Mouse (Mus musculus): ENCODE measurements at regions not wholly inside any gene's neighbourhood (a gene's known extent, or its start where the extent isn't known, plus 50 kb on each side); places are given as distances from the start of the nearest gene placed in this dataset.
A peak's percentile ranks its signal among the peaks of the same experiment; 100 is the strongest.

GRCm38 (mm10) chr13:31191344-31192139 is 217.5 kb downstream of the Gm5447 start:
- no peak for ATAC-seq (replicated peaks in 1 of 2; ENCODE audit: insufficient read depth in 1 of 2, low FRiP score in 2 of 2, low TSS enrichment in 1 of 2, low read depth in 1 of 2, poor library complexity in 2 of 2, severe bottlenecking in 2 of 2)

DNA sequence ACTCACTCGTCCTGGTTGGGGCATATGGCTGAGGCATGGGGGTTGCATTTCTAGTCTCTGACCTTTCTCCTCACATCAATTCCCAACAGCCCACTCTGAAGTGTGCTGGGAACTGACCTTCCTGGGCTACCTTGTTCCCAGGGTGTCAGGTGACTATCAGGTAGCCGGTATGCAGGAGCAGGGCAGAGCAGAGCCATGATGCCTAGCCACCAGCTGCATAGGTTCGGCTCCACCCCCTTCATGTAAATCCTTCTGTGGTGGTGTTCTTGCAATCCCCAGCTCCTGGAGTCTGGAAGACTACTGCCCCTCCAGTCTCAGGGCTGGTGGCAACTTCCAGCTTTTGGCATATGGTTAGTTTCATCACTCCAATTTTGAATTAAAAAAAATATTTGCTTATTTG is 221.0 kb downstream of the Gm5447 start:
- no peak for ATAC-seq (replicated peaks in 1 of 2; ENCODE audit: insufficient read depth in 1 of 2, low FRiP score in 2 of 2, low TSS enrichment in 1 of 2, low read depth in 1 of 2, poor library complexity in 2 of 2, severe bottlenecking in 2 of 2)

DNA sequence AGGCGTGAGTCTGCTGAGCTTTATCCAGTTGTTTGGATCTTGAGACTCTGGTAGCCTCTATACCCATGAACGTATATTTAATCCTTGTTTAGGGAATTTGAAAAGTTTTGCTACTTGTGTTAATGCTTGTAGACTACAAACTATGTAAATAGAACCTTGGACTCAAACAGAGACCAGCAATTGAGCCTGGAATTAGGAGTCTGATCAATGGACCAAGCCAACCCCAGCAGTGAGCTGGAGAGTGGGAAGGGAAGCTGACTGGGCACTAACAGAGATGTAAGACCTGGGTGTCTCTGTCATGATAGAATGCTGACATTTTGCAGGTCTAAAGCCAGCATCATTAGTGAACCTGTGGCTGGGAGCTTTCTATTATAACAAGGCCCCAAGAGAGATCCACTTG is 222.5 kb downstream of the Gm5447 start:
- no peak for ATAC-seq (replicated peaks in 1 of 2; ENCODE audit: insufficient read depth in 1 of 2, low FRiP score in 2 of 2, low TSS enrichment in 1 of 2, low read depth in 1 of 2, poor library complexity in 2 of 2, severe bottlenecking in 2 of 2)

- no peak for ATAC-seq (replicated peaks in 1 of 2; ENCODE audit: insufficient read depth in 1 of 2, low FRiP score in 2 of 2, low TSS enrichment in 1 of 2, low read depth in 1 of 2, poor library complexity in 2 of 2, severe bottlenecking in 2 of 2)
Measured at GRCm38 (mm10) chr13:31197593-31197992, 223.6 kb downstream of the Gm5447 start.

GRCm38 (mm10) chr13:31199384-31199783 is 225.4 kb downstream of the Gm5447 start:
- peak in 1 of 2 experiments; percentile 42; a peak in 2 of 4 replicates for ATAC-seq (replicated peaks in 1 of 2; ENCODE audit: insufficient read depth in 1 of 2, low FRiP score in 2 of 2, low TSS enrichment in 1 of 2, low read depth in 1 of 2, poor library complexity in 2 of 2, severe bottlenecking in 2 of 2)

DNA sequence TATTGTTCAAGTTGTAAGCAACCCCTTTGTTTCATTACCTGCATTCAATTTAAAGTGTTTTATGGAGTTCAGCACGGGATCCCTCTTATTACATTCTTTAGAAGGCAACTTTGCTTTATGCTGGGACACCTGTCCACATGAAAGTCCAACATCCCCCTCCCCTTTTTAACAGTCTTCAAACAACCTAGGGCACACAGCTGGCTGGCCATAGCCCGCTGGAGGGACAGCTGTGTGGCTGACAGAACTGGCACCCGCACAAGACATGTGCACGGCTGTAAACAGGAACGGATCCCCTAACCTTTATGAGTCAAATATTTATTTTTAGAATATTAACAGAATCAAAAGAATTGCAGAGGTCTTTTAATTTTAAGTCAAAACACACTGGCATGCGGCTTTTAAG is 230.1 kb downstream of the Gm5447 start:
- ATAC-seq (replicated peaks in 1 of 2; ENCODE audit: insufficient read depth in 1 of 2, low FRiP score in 2 of 2, low TSS enrichment in 1 of 2, low read depth in 1 of 2, poor library complexity in 2 of 2, severe bottlenecking in 2 of 2) = no peak

- no peak for ATAC-seq (replicated peaks in 1 of 2; ENCODE audit: insufficient read depth in 1 of 2, low FRiP score in 2 of 2, low TSS enrichment in 1 of 2, low read depth in 1 of 2, poor library complexity in 2 of 2, severe bottlenecking in 2 of 2)
Measured at GRCm38 (mm10) chr13:31206381-31206780, 232.4 kb downstream of the Gm5447 start.

DNA sequence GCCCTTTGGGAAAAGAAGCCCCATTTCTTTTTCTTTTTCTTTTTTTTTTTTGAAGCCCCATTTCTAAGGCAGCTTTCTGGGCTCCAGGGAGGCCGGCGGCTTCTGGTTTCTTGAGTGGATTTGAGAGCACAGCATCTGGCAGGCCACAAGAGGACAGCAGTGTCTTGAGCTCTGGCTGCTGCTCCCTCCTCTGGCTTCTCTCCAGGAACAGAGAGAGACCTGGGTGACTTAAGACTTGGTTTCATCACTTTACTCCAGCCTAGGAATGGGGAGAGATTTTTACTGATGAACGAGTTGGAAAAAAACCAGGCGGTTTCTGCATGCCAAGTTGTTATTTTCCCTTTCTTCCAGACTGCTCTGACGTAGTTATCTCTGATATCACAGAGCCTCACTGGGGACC is 233.7 kb downstream of the Gm5447 start:
- ATAC-seq (replicated peaks in 1 of 2; ENCODE audit: insufficient read depth in 1 of 2, low FRiP score in 2 of 2, low TSS enrichment in 1 of 2, low read depth in 1 of 2, poor library complexity in 2 of 2, severe bottlenecking in 2 of 2) = 0 out of 4 replicates have a peak, but pooled peaks of 1 of the 2 experiments have one; percentile 37

DNA sequence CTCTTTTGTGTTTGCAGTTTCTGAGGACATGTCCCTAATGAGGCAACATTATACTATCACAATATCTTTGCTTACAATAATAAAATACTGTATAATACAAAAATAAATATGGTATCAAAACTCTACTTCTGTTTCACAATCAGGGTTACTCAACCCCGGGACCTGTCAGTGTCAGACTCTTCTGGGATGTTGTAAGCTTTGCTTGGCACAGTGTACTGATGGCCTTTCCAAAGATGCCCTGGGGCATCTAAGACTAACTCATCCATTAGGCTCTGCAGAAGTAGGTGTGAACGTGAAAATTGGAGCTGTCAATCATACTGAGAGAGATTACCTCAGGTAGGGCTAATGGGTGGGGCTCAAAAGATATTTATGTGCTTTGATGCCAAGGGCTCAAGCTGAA is 249.0 kb downstream of the Gm5447 start:
- no peak for ATAC-seq (replicated peaks in 1 of 2; ENCODE audit: insufficient read depth in 1 of 2, low FRiP score in 2 of 2, low TSS enrichment in 1 of 2, low read depth in 1 of 2, poor library complexity in 2 of 2, severe bottlenecking in 2 of 2)

- ATAC-seq (replicated peaks in 1 of 2; ENCODE audit: insufficient read depth in 1 of 2, low FRiP score in 2 of 2, low TSS enrichment in 1 of 2, low read depth in 1 of 2, poor library complexity in 2 of 2, severe bottlenecking in 2 of 2) = no peak
Measured at GRCm38 (mm10) chr13:31240546-31240945, 266.5 kb downstream of the Gm5447 start.

DNA sequence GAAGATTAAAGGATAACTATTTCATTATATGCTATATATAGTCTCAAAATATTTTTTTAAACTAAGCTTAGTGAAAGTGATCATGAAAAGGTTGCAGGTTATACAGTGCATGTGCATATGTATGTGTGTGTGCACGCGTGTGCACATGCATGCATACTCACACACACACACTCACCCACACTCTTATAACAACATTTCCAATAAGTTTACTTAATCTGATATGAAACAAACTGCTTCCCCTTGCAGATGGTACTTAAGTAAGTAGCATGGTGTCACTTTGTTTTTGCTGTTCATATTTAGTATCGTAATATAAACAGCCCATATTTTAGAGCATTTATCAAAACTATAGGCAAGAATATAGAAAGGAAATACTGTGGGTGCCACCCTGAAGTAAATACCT is 275.0 kb downstream of the Gm5447 start:
- no peak for ATAC-seq (replicated peaks in 1 of 2; ENCODE audit: insufficient read depth in 1 of 2, low FRiP score in 2 of 2, low TSS enrichment in 1 of 2, low read depth in 1 of 2, poor library complexity in 2 of 2, severe bottlenecking in 2 of 2)

DNA sequence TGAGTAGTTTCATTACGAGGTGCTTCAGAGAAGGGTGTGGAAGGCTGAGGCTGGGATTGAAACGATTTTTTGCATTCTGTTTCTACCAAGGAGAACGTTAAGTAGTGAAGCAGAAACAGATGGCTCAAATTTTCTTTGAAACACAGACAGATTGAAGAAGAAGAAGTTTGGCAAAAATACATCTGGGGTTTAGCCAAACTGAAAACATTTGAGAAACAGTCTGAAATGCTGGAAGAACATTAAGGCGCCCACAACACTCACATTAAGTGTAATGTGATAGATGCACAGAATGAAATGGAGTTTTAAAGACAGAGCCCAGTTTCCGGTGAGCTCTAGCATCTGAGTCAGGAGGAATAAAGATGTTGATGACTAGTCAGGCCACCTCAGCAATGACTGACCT is 275.5 kb downstream of the Gm5447 start:
- no peak for ATAC-seq (replicated peaks in 1 of 2; ENCODE audit: insufficient read depth in 1 of 2, low FRiP score in 2 of 2, low TSS enrichment in 1 of 2, low read depth in 1 of 2, poor library complexity in 2 of 2, severe bottlenecking in 2 of 2)

GRCm38 (mm10) chr13:31254016-31254415 is 280.0 kb downstream of the Gm5447 start:
- no peak for ATAC-seq (replicated peaks in 1 of 2; ENCODE audit: insufficient read depth in 1 of 2, low FRiP score in 2 of 2, low TSS enrichment in 1 of 2, low read depth in 1 of 2, poor library complexity in 2 of 2, severe bottlenecking in 2 of 2)

- no peak for ATAC-seq (replicated peaks in 1 of 2; ENCODE audit: insufficient read depth in 1 of 2, low FRiP score in 2 of 2, low TSS enrichment in 1 of 2, low read depth in 1 of 2, poor library complexity in 2 of 2, severe bottlenecking in 2 of 2)
Measured at GRCm38 (mm10) chr13:31254744-31255143, 280.7 kb downstream of the Gm5447 start.

DNA sequence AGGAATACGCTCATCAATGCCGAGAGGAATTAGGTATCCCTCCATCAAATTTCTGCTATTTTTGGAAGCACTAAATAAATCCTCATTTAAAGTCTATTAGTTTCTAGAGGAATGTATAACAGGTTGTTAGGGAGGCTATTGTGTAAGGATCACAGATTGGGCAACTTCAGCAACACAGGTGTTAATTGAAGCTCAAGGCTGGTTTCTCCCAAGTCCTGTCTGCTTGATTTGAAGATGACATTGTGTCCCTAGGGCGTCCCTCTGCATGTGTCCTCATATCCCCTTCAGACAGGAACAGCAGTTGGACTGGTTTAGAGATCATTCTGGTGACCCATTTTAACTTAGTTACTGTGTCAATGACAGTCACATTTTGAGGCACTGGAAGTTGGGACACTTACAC is 281.5 kb downstream of the Gm5447 start:
- ATAC-seq (replicated peaks in 1 of 2; ENCODE audit: insufficient read depth in 1 of 2, low FRiP score in 2 of 2, low TSS enrichment in 1 of 2, low read depth in 1 of 2, poor library complexity in 2 of 2, severe bottlenecking in 2 of 2) = no peak

DNA sequence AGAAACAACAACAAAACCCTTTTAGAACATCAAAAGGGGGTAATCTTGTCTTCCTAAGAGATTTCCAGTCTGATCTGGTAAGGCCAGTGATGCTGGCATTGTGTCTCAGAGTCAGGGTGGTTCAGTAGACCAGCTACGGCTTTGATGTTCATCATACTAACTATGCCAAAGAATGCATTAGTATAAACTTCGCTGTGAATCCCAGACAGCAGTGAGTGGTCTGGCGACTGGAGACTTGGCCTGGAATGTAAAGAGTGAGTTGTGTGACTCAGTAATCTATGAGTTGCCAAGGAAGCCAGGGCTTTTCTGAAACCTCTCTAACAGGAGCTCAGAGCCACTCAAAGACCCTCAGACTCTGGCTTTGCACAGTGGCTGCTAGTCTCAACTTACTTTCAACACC is 288.1 kb upstream of the Foxq1 start:
- no peak for ATAC-seq (replicated peaks in 1 of 2; ENCODE audit: insufficient read depth in 1 of 2, low FRiP score in 2 of 2, low TSS enrichment in 1 of 2, low read depth in 1 of 2, poor library complexity in 2 of 2, severe bottlenecking in 2 of 2)

- peak in 1 of 2 experiments; percentile 56; a peak in 1 of 4 replicates for ATAC-seq (replicated peaks in 1 of 2; ENCODE audit: insufficient read depth in 1 of 2, low FRiP score in 2 of 2, low TSS enrichment in 1 of 2, low read depth in 1 of 2, poor library complexity in 2 of 2, severe bottlenecking in 2 of 2)
Measured at GRCm38 (mm10) chr13:31276005-31276644, 279.8 kb upstream of the Foxq1 start.

GRCm38 (mm10) chr13:31290630-31291029 is 265.3 kb upstream of the Foxq1 start:
- ATAC-seq (replicated peaks in 1 of 2; ENCODE audit: insufficient read depth in 1 of 2, low FRiP score in 2 of 2, low TSS enrichment in 1 of 2, low read depth in 1 of 2, poor library complexity in 2 of 2, severe bottlenecking in 2 of 2) = peak; percentile 80 to 82

All from hematopoietic stem cell, adult 5-6 weeks (primary cell).